Mouse (Mus musculus) heart, embryonic 13.5 days (tissue): ENCODE data around the gene Numbl. TPM values are rescaled to one million over a fixed set of nuclear protein-coding genes. Genes with fewer than 3 reads are reported as not detected.

ENCODE experiments used
- ATAC-seq: fragments of 200-750 bp; cut with Nextera tagmentation; 2 replicates; pipeline ENCODE4 v1.8.0; 2017; ENCODE audit warnings: moderate TSS enrichment; ENCODE audit not compliant: insufficient number of reproducible peaks, low FRiP score, low TSS enrichment; ENCODE audit errors: extremely low read depth
- H3K27ac ChIP-seq: fragments of 300-500 bp; sonication (generic); replicated peaks from 2 replicates; pipeline ENCODE4 v1.5.1; 2015; ENCODE audit warnings: moderate library complexity, mild to moderate bottlenecking, inconsistent platforms
- H3K27me3 ChIP-seq: fragments of 300-500 bp; sonication (generic); replicated peaks from 2 replicates; pipeline ENCODE4 v1.6.1; 2015; ENCODE audit warnings: mild to moderate bottlenecking, inconsistent platforms
- H3K36me3 ChIP-seq: fragments of 300-500 bp; sonication (generic); 2 replicates; pipeline ENCODE4 v1.6.1; 2015; ENCODE audit warnings: mild to moderate bottlenecking, inconsistent platforms
- H3K4me1 ChIP-seq: fragments of 300-500 bp; sonication (generic); 2 replicates; pipeline ENCODE4 v1.6.1; 2015; ENCODE audit warnings: inconsistent platforms
- H3K4me2 ChIP-seq: fragments of 300-500 bp; sonication (generic); 2 replicates; pipeline ENCODE4 v1.6.1; 2015; ENCODE audit warnings: inconsistent platforms, mild to moderate bottlenecking, moderate library complexity
- H3K4me3 ChIP-seq: fragments of 300-500 bp; sonication (generic); 2 replicates; pipeline ENCODE4 v1.5.1; 2015; ENCODE audit warnings: moderate library complexity, mild to moderate bottlenecking, inconsistent platforms
- H3K9ac ChIP-seq: fragments of 300-500 bp; sonication (generic); 2 replicates; pipeline ENCODE4 v1.6.1; 2015; ENCODE audit warnings: inconsistent platforms, mild to moderate bottlenecking, moderate library complexity
- H3K9me3 ChIP-seq: fragments of 300-500 bp; sonication (generic); 2 replicates; pipeline ENCODE4 v1.6.1; 2016; ENCODE audit warnings: inconsistent platforms
- WGBS: fragments of 180-500 bp; shearing (Covaris S2); methylation state at CpG from one replicate; pipeline ENCODE4 v1.1.7; 2015; ENCODE audit warnings: mixed read lengths; 5-methylcytosine and 5-hydroxymethylcytosine counted together
- polyA plus RNA-seq: library from polyadenylated mRNA; unstranded; fragments of >200 nt; fragmentation: Nextera tagmentation; extraction: Ambion mirVana; gene quantifications from 2 replicates; pipeline ENCODE4 v1.2.1, GENCODE M21; 2015

Numbl gene
- polyA plus RNA-seq, 1 experiment from 2014 or later, result 8.3 TPM

GRCm38 (mm10) chr7:27274916-27275315 is 16.7 kb downstream of the Numbl start:
- Histone ChIP-seq H3K36me3 (peaks cover 87% of the 10 kb centered on the region), H3K4me3 (no peak overlapping the region), H3K9me3 (no peaks in the 10 kb centered on the region), H3K4me1 (no peaks in the 10 kb centered on the region), H3K27ac (no peak overlapping the region), H3K27me3 (no peaks in the 10 kb centered on the region), H3K4me2 (no peak overlapping the region), H3K9ac (no peak overlapping the region)
- no peak for ATAC-seq
- 77% methylated on average over 4 of the region's 4 CpGs for WGBS

- peaks cover 85% of the 10 kb centered on the region for H3K36me3 ChIP-seq
- H3K27ac ChIP-seq, result no peak overlapping the region
- no peaks in the 10 kb centered on the region for H3K9me3 ChIP-seq
- no peak overlapping the region for H3K4me2 ChIP-seq
- H3K4me1 ChIP-seq, result no peaks in the 10 kb centered on the region
- H3K4me3 ChIP-seq, result no peak overlapping the region
- H3K9ac ChIP-seq, result no peak overlapping the region
- no peaks in the 10 kb centered on the region for H3K27me3 ChIP-seq
- WGBS, result 60% methylated on average over 7 of the region's 7 CpGs
- no peak for ATAC-seq
Measured at GRCm38 (mm10) chr7:27276021-27276420, 17.8 kb downstream of the Numbl start.

- WGBS, result 83% methylated on average over 3 of the region's 3 CpGs
- Histone ChIP-seq H3K36me3 (peaks cover 85% of the 10 kb centered on the region), H3K4me2 (no peak overlapping the region), H3K27me3 (no peaks in the 10 kb centered on the region), H3K4me3 (no peak overlapping the region), H3K27ac (no peak overlapping the region), H3K9me3 (no peaks in the 10 kb centered on the region), H3K9ac (no peak overlapping the region), H3K4me1 (no peaks in the 10 kb centered on the region)
- no peak for ATAC-seq
Measured at GRCm38 (mm10) chr7:27277191-27277590, 19.0 kb downstream of the Numbl start.

GRCm38 (mm10) chr7:27281717-27282116 is 23.5 kb downstream of the Numbl start:
- Histone ChIP-seq H3K4me1 (peaks cover 11% of the 10 kb centered on the region; the same call in 1 of the 2 replicates), H3K27ac (no peak overlapping the region), H3K27me3 (peaks cover 22% of the 10 kb centered on the region), H3K9ac (no peak overlapping the region), H3K36me3 (peaks cover 54% of the 10 kb centered on the region), H3K4me3 (no peak overlapping the region), H3K9me3 (no peaks in the 10 kb centered on the region), H3K4me2 (no peak overlapping the region)
- ATAC-seq, result no peak
- WGBS, result 59% methylated on average over 13 of the region's 13 CpGs

- Histone ChIP-seq H3K9ac (no peak overlapping the region), H3K27me3 (peaks cover 26% of the 10 kb centered on the region), H3K36me3 (peaks cover 49% of the 10 kb centered on the region), H3K4me3 (no peak overlapping the region), H3K9me3 (no peaks in the 10 kb centered on the region), H3K4me1 (peaks cover 11% of the 10 kb centered on the region; the same call in 1 of the 2 replicates), H3K27ac (no peak overlapping the region), H3K4me2 (no peak overlapping the region)
- 71% methylated on average over 4 of the region's 4 CpGs for WGBS
- ATAC-seq, result no peak
Measured at GRCm38 (mm10) chr7:27282225-27282624, 24.0 kb downstream of the Numbl start.

- Histone ChIP-seq H3K36me3 (peaks cover 21% of the 10 kb centered on the region), H3K27ac (no peak overlapping the region), H3K9me3 (no peaks in the 10 kb centered on the region), H3K4me2 (peak overlapping the region; percentile 44), H3K4me3 (peak overlapping the region; percentile 21; the same call in 1 of the 2 replicates), H3K9ac (peak overlapping the region; percentile 52), H3K27me3 (peaks cover 26% of the 10 kb centered on the region), H3K4me1 (peaks cover 11% of the 10 kb centered on the region; the same call in 1 of the 2 replicates)
- no peak for ATAC-seq
- WGBS, result 1% methylated on average over 28 of the region's 28 CpGs
Measured at GRCm38 (mm10) chr7:27284865-27285697, 26.8 kb downstream of the Numbl start.

- H3K27ac ChIP-seq, result no peak overlapping the region
- WGBS, result 5% methylated on average over 8 of the region's 8 CpGs
- ATAC-seq, result no peak
- peaks cover 17% of the 10 kb centered on the region for H3K36me3 ChIP-seq
- H3K9me3 ChIP-seq, result no peaks in the 10 kb centered on the region
- H3K27me3 ChIP-seq, result peaks cover 26% of the 10 kb centered on the region
- no peak overlapping the region for H3K4me3 ChIP-seq
- H3K9ac ChIP-seq, result no peak overlapping the region
- H3K4me2 ChIP-seq, result peak overlapping the region; percentile 44
- peaks cover 11% of the 10 kb centered on the region; the same call in 1 of the 2 replicates for H3K4me1 ChIP-seq
Measured at GRCm38 (mm10) chr7:27285698-27286066, 27.4 kb downstream of the Numbl start.

GRCm38 (mm10) chr7:27288732-27289131 is 30.5 kb downstream of the Numbl start:
- Histone ChIP-seq H3K9me3 (no peaks in the 10 kb centered on the region), H3K4me1 (peaks cover 19% of the 10 kb centered on the region), H3K27ac (no peak overlapping the region), H3K4me2 (no peak overlapping the region), H3K27me3 (peaks cover 26% of the 10 kb centered on the region), H3K4me3 (no peak overlapping the region), H3K9ac (no peak overlapping the region), H3K36me3 (no peaks in the 10 kb centered on the region)
- 83% methylated on average over 7 of the region's 7 CpGs for WGBS
- no peak for ATAC-seq

GRCm38 (mm10) chr7:27290555-27290954 is 32.3 kb downstream of the Numbl start:
- H3K36me3 ChIP-seq, result no peaks in the 10 kb centered on the region
- H3K9me3 ChIP-seq, result no peaks in the 10 kb centered on the region
- ATAC-seq, result no peak
- peaks cover 10% of the 10 kb centered on the region for H3K27me3 ChIP-seq
- no peak overlapping the region for H3K4me3 ChIP-seq
- H3K4me2 ChIP-seq, result no peak overlapping the region
- no peak overlapping the region for H3K27ac ChIP-seq
- peaks cover 9% of the 10 kb centered on the region; the same call in 1 of the 2 replicates for H3K4me1 ChIP-seq
- no peak overlapping the region for H3K9ac ChIP-seq
- 55% methylated on average over 2 of the region's 2 CpGs for WGBS

- Histone ChIP-seq H3K27ac (0 out of 2 replicates have a peak overlapping the region, but pooled peaks have one; percentile 2), H3K27me3 (peaks cover 2% of the 10 kb centered on the region), H3K36me3 (no peaks in the 10 kb centered on the region), H3K4me1 (peaks cover 8% of the 10 kb centered on the region; the same call in 1 of the 2 replicates), H3K4me3 (no peak overlapping the region), H3K9ac (no peak overlapping the region), H3K9me3 (no peaks in the 10 kb centered on the region), H3K4me2 (no peak overlapping the region)
- no peak for ATAC-seq
- 45% methylated on average over 12 of the region's 12 CpGs for WGBS
Measured at GRCm38 (mm10) chr7:27291795-27292466, 33.7 kb downstream of the Numbl start.

GRCm38 (mm10) chr7:27295956-27296355 is 37.7 kb downstream of the Numbl start:
- WGBS, result 72% methylated on average over 4 of the region's 4 CpGs
- Histone ChIP-seq H3K27me3 (no peaks in the 10 kb centered on the region), H3K27ac (no peak overlapping the region), H3K9ac (no peak overlapping the region), H3K4me2 (no peak overlapping the region), H3K36me3 (no peaks in the 10 kb centered on the region), H3K4me3 (no peak overlapping the region), H3K9me3 (no peaks in the 10 kb centered on the region), H3K4me1 (peaks cover 8% of the 10 kb centered on the region; the same call in 1 of the 2 replicates)
- ATAC-seq, result no peak
